In genomic region chrX:101304646-101305045, GRCm38 (mm10) we compare ENCODE assay signal across 25 mouse cellular contexts. TPM values are rescaled to one million over a fixed set of nuclear protein-coding genes. Genes with fewer than 3 reads are reported as not detected.
A peak's percentile ranks its signal among the peaks of the same experiment; 100 is the strongest.
DNase-seq lines count a peak whose midpoint lies in the region; ATAC-seq and TF ChIP-seq lines count a peak whose summit lies in the region.
"Had no signal": no experiment of that assay in that cellular context is flagged by ENCODE, and none has a peak within 500 bp of the region (broad histone marks: within the 10 kb centered on the region; RNA-seq: fewer than 3 reads in every experiment).

No protein-coding gene starts in this region.

- no peaks in the 10 kb centered on the region for H3K9me3 ChIP-seq in hindbrain, embryonic 10.5 days
- H3K9me3 ChIP-seq in hindbrain, embryonic 11.5 days (ENCODE audit: control insufficient read depth, low read length): no peaks in the 10 kb centered on the region
- H3K9me3 ChIP-seq: embryonic facial prominence, embryonic 13.5 days; forebrain, embryonic 13.5 days; heart, embryonic 12.5 days; hindbrain, embryonic 13.5 days had no signal

- peak; percentile 43 to 53 for DNase-seq in cerebellum, adult 18-20 months
- no peak for DNase-seq in hindbrain, embryonic 10.5 days (ENCODE audit: low spot score)
- no peak for DNase-seq in hindbrain, embryonic 11.5 days (ENCODE audit: low spot score)
- DNase-seq in brain, adult 2 months (ENCODE audit: low read depth, low spot score): peak; percentile 71
- peak; percentile 74 to 76 for DNase-seq in cerebellum, postnatal 14 days
- DNase-seq in heart, postnatal 4 days: no peak
- no peak for DNase-seq in lung, adult 2 months
- DNase-seq: adrenal gland, postnatal 10 days; gastrocnemius, adult 2 months; gastrocnemius, postnatal 25 days; kidney, adult 11 months had no signal

- WGBS in hindbrain, embryonic 10.5 days: 33% methylated on average over 2 of the region's 2 CpGs
- WGBS in hindbrain, embryonic 11.5 days: 39% methylated on average over 2 of the region's 2 CpGs
- WGBS in lung, adult 2 months: 56% methylated on average over 2 of the region's 2 CpGs

- TF ChIP-seq CTCF in lung, adult 2 months (IDR thresholded peaks at IDR 0.05; ENCODE audit: insufficient read depth, low read length): no peak

- H3K27ac ChIP-seq in hindbrain, embryonic 10.5 days: 0 out of 2 replicates have a peak overlapping the region, but pooled peaks have one; percentile 35
- H3K27ac ChIP-seq in hindbrain, embryonic 11.5 days (ENCODE audit: low read depth, low read length): no peak overlapping the region
- H3K27ac ChIP-seq: embryonic facial prominence, embryonic 13.5 days; forebrain, embryonic 13.5 days; gastrocnemius, adult 2 months; hindbrain, embryonic 13.5 days; hindbrain, postnatal 0 days had no signal

- no peak overlapping the region for H3K4me3 ChIP-seq in hindbrain, embryonic 10.5 days
- H3K4me3 ChIP-seq in hindbrain, embryonic 11.5 days (ENCODE audit: low read depth, low read length): no peak overlapping the region
- H3K4me3 ChIP-seq in lung, adult 2 months (replicated peaks; ENCODE audit: extremely low read depth, low read depth, low read length): no peak overlapping the region
- H3K4me3 ChIP-seq: embryonic facial prominence, embryonic 13.5 days; forebrain, embryonic 13.5 days; gastrocnemius, adult 2 months; heart, embryonic 12.5 days; hindbrain, embryonic 13.5 days had no signal

- no peak overlapping the region for H3K4me2 ChIP-seq in hindbrain, embryonic 11.5 days (replicated peaks; ENCODE audit: low read depth, low read length)
- H3K4me2 ChIP-seq: embryonic facial prominence, embryonic 13.5 days; heart, embryonic 12.5 days had no signal

- H3K27me3 ChIP-seq in hindbrain, embryonic 10.5 days (ENCODE audit: insufficient read depth, poor library complexity, severe bottlenecking): peaks cover 92% of the 10 kb centered on the region
- H3K27me3 ChIP-seq in hindbrain, embryonic 11.5 days (ENCODE audit: control insufficient read depth, insufficient read depth, low read length): 0 out of 2 replicates have a peak, but pooled peaks cover 2% of the 10 kb centered on the region
- H3K27me3 ChIP-seq: forebrain, embryonic 13.5 days had no signal

- TF ChIP-seq POLR2A in lung, adult 2 months (IDR thresholded peaks at IDR 0.05; ENCODE audit: borderline replicate concordance, extremely low read depth, low read depth, low read length): no peak

- ATAC-seq in cerebellum, adult (ENCODE audit: insufficient number of reproducible peaks, low FRiP score, low TSS enrichment): no peak
- ATAC-seq in hindbrain, embryonic 11.5 days (ENCODE audit: low FRiP score): no peak
- ATAC-seq: forebrain, embryonic 13.5 days; hindbrain, postnatal 0 days had no signal

- H3K4me1 ChIP-seq in hindbrain, embryonic 10.5 days (replicated peaks): peaks cover 49% of the 10 kb centered on the region
- no peaks in the 10 kb centered on the region for H3K4me1 ChIP-seq in hindbrain, embryonic 11.5 days (replicated peaks; ENCODE audit: control insufficient read depth, insufficient read depth, low read length)
- no peaks in the 10 kb centered on the region for H3K4me1 ChIP-seq in lung, adult 2 months (ENCODE audit: control insufficient read depth, insufficient read depth, low read length)

- 0 out of 2 replicates have a peak, but pooled peaks cover 4% of the 10 kb centered on the region for H3K36me3 ChIP-seq in hindbrain, embryonic 10.5 days
- H3K36me3 ChIP-seq in hindbrain, embryonic 11.5 days (ENCODE audit: control insufficient read depth, insufficient read depth, low read length): no peaks in the 10 kb centered on the region
- H3K36me3 ChIP-seq: embryonic facial prominence, embryonic 13.5 days; heart, embryonic 12.5 days had no signal

- no peak overlapping the region for H3K9ac ChIP-seq in hindbrain, embryonic 11.5 days (ENCODE audit: low read depth, low read length)
- H3K9ac ChIP-seq: embryonic facial prominence, embryonic 13.5 days; forebrain, embryonic 13.5 days; heart, embryonic 12.5 days; hindbrain, embryonic 13.5 days had no signal

RNA-seq across cellular contexts. Expression of gene Nlgn3, which starts 5.7 kb away (rescaled TPM):
- 5.8 and 14.8 TPM in 2 replicates for polyA plus RNA-seq in hindbrain, embryonic 10.5 days (2016; fragmentation: Nextera tagmentation; extraction: Ambion mirVana)
- 24.5 and 29.1 TPM in 2 replicates for polyA plus RNA-seq in hindbrain, embryonic 11.5 days (2014; fragmentation: Nextera tagmentation; extraction: Ambion mirVana)
- 1 to 10 TPM; 1.6 to 2.7 TPM for total RNA-seq in heart, postnatal 4 days (2021)
- polyA plus RNA-seq in lung, adult 2 months (2012; rRNA removed): 0.23 and 0.57 TPM in 2 replicates
- total RNA-seq: granulocyte monocyte progenitor cell, adult 5-6 weeks had no signal
- polyA plus RNA-seq: C2C12 had no signal

RNA-seq across cellular contexts. Expression of gene Med12, which starts 30.8 kb away (rescaled TPM):
- 34.7 and 38.6 TPM in 2 replicates for polyA plus RNA-seq in hindbrain, embryonic 10.5 days (2016; fragmentation: Nextera tagmentation; extraction: Ambion mirVana)
- polyA plus RNA-seq in hindbrain, embryonic 11.5 days (2014; fragmentation: Nextera tagmentation; extraction: Ambion mirVana): 39.0 and 44.3 TPM in 2 replicates
- 10 to 100 TPM; 27.3 to 28.0 TPM for total RNA-seq in heart, postnatal 4 days (2021)
- polyA plus RNA-seq in lung, adult 2 months (2012; rRNA removed): 109 and 128 TPM in 2 replicates

RNA-seq across cellular contexts. Expression of gene Gm20489, which starts 35.8 kb away (rescaled TPM):
- polyA plus RNA-seq in hindbrain, embryonic 10.5 days (2016; fragmentation: Nextera tagmentation; extraction: Ambion mirVana): not detected in 2 replicates
- polyA plus RNA-seq in hindbrain, embryonic 11.5 days (2014; fragmentation: Nextera tagmentation; extraction: Ambion mirVana): not detected in 2 replicates
- not detected for total RNA-seq in heart, postnatal 4 days (2021)
- not detected in 2 replicates for polyA plus RNA-seq in lung, adult 2 months (2012; rRNA removed)
- total RNA-seq: adrenal gland, postnatal 10 days; adrenal gland, postnatal 4 days; gastrocnemius, adult 2 months; gastrocnemius, postnatal 25 days; granulocyte monocyte progenitor cell, adult 5-6 weeks; heart, adult 8-10 months; heart, postnatal 25 days; hindbrain, postnatal 0 days; MEL had no signal
- polyA plus RNA-seq: C2C12; embryonic facial prominence, embryonic 13.5 days; forebrain, embryonic 13.5 days; heart, embryonic 12.5 days; heart, embryonic 16.5 days; hindbrain, embryonic 13.5 days; hindbrain, postnatal 0 days; intestine, embryonic 14.5 days had no signal

RNA-seq across cellular contexts. Expression of gene Il2rg, which starts 36.6 kb away (rescaled TPM):
- 4.8 and 5.0 TPM in 2 replicates for polyA plus RNA-seq in hindbrain, embryonic 10.5 days (2016; fragmentation: Nextera tagmentation; extraction: Ambion mirVana)
- 3.6 TPM in 2 replicates for polyA plus RNA-seq in hindbrain, embryonic 11.5 days (2014; fragmentation: Nextera tagmentation; extraction: Ambion mirVana)
- 10 to 100 TPM; 12.5 to 17.3 TPM for total RNA-seq in heart, postnatal 4 days (2021)
- 38.0 and 60.3 TPM in 2 replicates for polyA plus RNA-seq in lung, adult 2 months (2012; rRNA removed)

RNA-seq across cellular contexts. Expression of gene Gm614, which starts 40.9 kb away (rescaled TPM):
- not detected in 2 replicates for polyA plus RNA-seq in hindbrain, embryonic 10.5 days (2016; fragmentation: Nextera tagmentation; extraction: Ambion mirVana)
- not detected in 2 replicates for polyA plus RNA-seq in hindbrain, embryonic 11.5 days (2014; fragmentation: Nextera tagmentation; extraction: Ambion mirVana)
- 1 to 10 TPM in 1 of 2 experiments, under 1 TPM in 1; 0.76 to 1.1 TPM for total RNA-seq in heart, postnatal 4 days (2021)
- 0.51 and 0.57 TPM in 2 replicates for polyA plus RNA-seq in lung, adult 2 months (2012; rRNA removed)
- total RNA-seq: gastrocnemius, adult 2 months; gastrocnemius, postnatal 25 days; granulocyte monocyte progenitor cell, adult 5-6 weeks; heart, adult 8-10 months; heart, postnatal 25 days; hindbrain, postnatal 0 days; MEL had no signal
- polyA plus RNA-seq: C2C12; embryonic facial prominence, embryonic 13.5 days; forebrain, embryonic 13.5 days; heart, embryonic 12.5 days; hindbrain, embryonic 13.5 days; hindbrain, postnatal 0 days; intestine, embryonic 14.5 days had no signal

Comparison
In these comparisons a context has a peak if more than half of its experiments do, and no peak if none do; other contexts are left out.
1. DNase-seq: peak in cerebellum, adult 18-20 months (2 of 2), brain, adult 2 months (single experiment) and cerebellum, postnatal 14 days (2 of 2); none in hindbrain, embryonic 10.5 days (single experiment), hindbrain, embryonic 11.5 days (single experiment), heart, postnatal 4 days (single experiment) and lung, adult 2 months (single experiment).